Mouse (Mus musculus) heart, postnatal 0 days (tissue): ENCODE data around the gene Lca5l. TPM values are rescaled to one million over a fixed set of nuclear protein-coding genes. Genes with fewer than 3 reads are reported as not detected.
"Not testable (repeated sequence)": the region's sequence is repeated elsewhere in the genome, so short reads cannot be mapped to it uniquely, and the experiment has no call there.

Experiments
- ATAC-seq: fragments of 200-750 bp; cut with Nextera tagmentation; 2 replicates; pipeline ENCODE4 v1.8.0; 2017; ENCODE audit warnings: low read depth, moderate number of reproducible peaks, moderate library complexity; ENCODE audit not compliant: insufficient read depth
- DNase-seq: peaks from one replicate; pipeline ENCODE4 v3.0.0-alpha.2; 2016; ENCODE audit warnings: low spot score
- H3K27ac ChIP-seq: fragments of 300-500 bp; sonication (generic); 2 replicates; pipeline ENCODE4 v1.5.1; 2014; ENCODE audit warnings: low read depth, mild to moderate bottlenecking
- H3K27me3 ChIP-seq: fragments of 300-500 bp; sonication (generic); 2 replicates; pipeline ENCODE4 v1.6.1; 2014; ENCODE audit warnings: low read length, mixed read lengths; ENCODE audit not compliant: control insufficient read depth, insufficient read depth
- H3K36me3 ChIP-seq: fragments of 300-500 bp; sonication (generic); replicated peaks from 2 replicates; pipeline ENCODE4 v1.6.1; 2014; ENCODE audit warnings: low read length, mixed read lengths; ENCODE audit not compliant: control insufficient read depth, insufficient read depth
- H3K4me1 ChIP-seq: fragments of 300-500 bp; sonication (generic); 2 replicates; pipeline ENCODE4 v1.6.1; 2014; ENCODE audit warnings: antibody characterized with exemption; ENCODE audit not compliant: control insufficient read depth, insufficient read depth
- H3K4me2 ChIP-seq: fragments of 300-500 bp; sonication (generic); 2 replicates; pipeline ENCODE4 v1.6.1; 2014; ENCODE audit warnings: low read depth, mild to moderate bottlenecking, low read length, moderate library complexity
- H3K4me3 ChIP-seq: fragments of 300-500 bp; sonication (generic); 2 replicates; pipeline ENCODE4 v1.5.1; 2014; ENCODE audit warnings: low read depth, low read length
- H3K9ac ChIP-seq: fragments of 300-500 bp; sonication (generic); replicated peaks from 2 replicates; pipeline ENCODE4 v1.6.1; 2014; ENCODE audit warnings: low read depth, low read length, mixed read lengths
- H3K9me3 ChIP-seq: fragments of 300-500 bp; sonication (generic); replicated peaks from 2 replicates; pipeline ENCODE4 v1.6.1; 2016; ENCODE audit warnings: low read length; ENCODE audit not compliant: control insufficient read depth
- CTCF ChIP-seq: IDR thresholded peaks from 2 replicates; pipeline ENCODE4 v1.5.1; 2016; ENCODE audit warnings: antibody characterized with exemption, control low read depth, low read depth
- EP300 ChIP-seq: IDR thresholded peaks from 2 replicates; pipeline ENCODE4 v1.6.1; 2016; ENCODE audit warnings: antibody characterized with exemption, low read depth
- WGBS: fragments of 180-500 bp; shearing (Covaris S2); extraction: QIAGEN DNeasy Blood & Tissue Kit; methylation state at CpG from one replicate; pipeline ENCODE4 v1.1.7; 2014; 5-methylcytosine and 5-hydroxymethylcytosine counted together
- polyA plus RNA-seq: library from polyadenylated mRNA; unstranded; fragments of >200 nt; fragmentation: Nextera tagmentation; extraction: Ambion mirVana; gene quantifications from 2 replicates; pipeline ENCODE4 v1.2.1, GENCODE M21; 2015
- total RNA-seq: library from RNA; depleted of rRNA; stranded (reverse); fragments of >200 nt; gene quantifications from 2 replicates; pipeline ENCODE4 v1.2.3, GENCODE M21; 2014; ENCODE audit warnings: low replicate concordance

The Lca5l gene
- total and polyA plus RNA-seq, 2 experiments from 2014 or later, result 1.5 to 2.3 TPM

- Histone ChIP-seq H3K9me3 (no peaks in the 10 kb centered on the region), H3K4me2 (no peak overlapping the region), H3K4me3 (no peak overlapping the region), H3K9ac (no peak overlapping the region), H3K27me3 (no peaks in the 10 kb centered on the region), H3K36me3 (peaks cover 11% of the 10 kb centered on the region; the same call in 1 of the 2 replicates), H3K4me1 (peaks cover 10% of the 10 kb centered on the region; the same call in 1 of the 2 replicates), H3K27ac (no peak overlapping the region)
- no peak for DNase-seq
- TF ChIP-seq EP300 (no peak), CTCF (no peak)
- WGBS, result 30% methylated on average over 4 of the region's 4 CpGs
- ATAC-seq, result no peak
Observed at GRCm38 (mm10) chr16:96150995-96151394, 41.1 kb downstream of the Lca5l start.

- peaks cover 6% of the 10 kb centered on the region; the same call in 1 of the 2 replicates for H3K36me3 ChIP-seq
- TF ChIP-seq CTCF, result no peak
- no peak for TF ChIP-seq EP300
- H3K4me3 ChIP-seq, result no peak overlapping the region
- no peak overlapping the region for H3K9ac ChIP-seq
- DNase-seq, result peak; percentile 22
- WGBS, result 24% methylated on average over 9 of the region's 9 CpGs
- H3K27ac ChIP-seq, result peak overlapping the region; percentile 62; the same call in 1 of the 2 replicates
- no peaks in the 10 kb centered on the region for H3K9me3 ChIP-seq
- H3K4me1 ChIP-seq, result peaks cover 15% of the 10 kb centered on the region; the same call in 1 of the 2 replicates
- H3K4me2 ChIP-seq, result no peak overlapping the region
- ATAC-seq, result no peak
- no peaks in the 10 kb centered on the region for H3K27me3 ChIP-seq
Observed at GRCm38 (mm10) chr16:96149311-96149710, 42.8 kb downstream of the Lca5l start.

- ATAC-seq, result no peak
- Histone ChIP-seq H3K4me2 (no peak overlapping the region), H3K4me3 (no peak overlapping the region), H3K27ac (peak overlapping the region; percentile 62), H3K27me3 (no peaks in the 10 kb centered on the region), H3K4me1 (peaks cover 15% of the 10 kb centered on the region; the same call in 1 of the 2 replicates), H3K9ac (no peak overlapping the region), H3K9me3 (no peaks in the 10 kb centered on the region), H3K36me3 (0 out of 2 replicates have a peak, but pooled peaks cover 6% of the 10 kb centered on the region)
- DNase-seq, result no peak
- 28% methylated on average over 6 of the region's 6 CpGs for WGBS
- TF ChIP-seq CTCF, result no peak
- TF ChIP-seq EP300, result no peak
Observed at GRCm38 (mm10) chr16:96148834-96149233, 43.2 kb downstream of the Lca5l start.

DNA sequence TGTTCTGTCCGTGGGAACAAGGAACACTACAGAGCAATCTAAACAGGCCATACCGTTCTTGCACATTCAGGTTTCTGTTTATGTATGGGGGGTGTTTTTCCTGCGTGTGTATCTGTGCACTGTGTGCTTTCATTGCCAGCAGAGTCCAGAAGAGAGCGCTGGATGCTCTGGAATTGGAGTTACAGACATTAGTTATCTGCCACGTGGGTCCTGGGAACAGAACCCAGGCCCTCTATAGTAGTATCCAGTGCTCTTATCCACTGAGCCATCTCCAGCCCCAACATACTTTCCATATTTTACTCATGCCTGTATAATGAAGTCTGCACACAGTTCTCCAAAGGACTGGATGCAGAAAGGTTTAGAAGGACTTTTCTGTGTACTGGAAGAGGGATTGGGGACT, 46.3 kb downstream of the Lca5l start:
- Histone ChIP-seq H3K4me3 (peak overlapping the region; percentile 67), H3K36me3 (no peaks in the 10 kb centered on the region), H3K27ac (no peak overlapping the region), H3K9ac (peak overlapping the region; percentile 61), H3K4me1 (peaks cover 15% of the 10 kb centered on the region; the same call in 1 of the 2 replicates), H3K9me3 (no peaks in the 10 kb centered on the region), H3K27me3 (no peaks in the 10 kb centered on the region), H3K4me2 (peak overlapping the region; percentile 94)
- TF ChIP-seq CTCF (no peak), EP300 (no peak)
- under 1% methylated on average over 5 of the region's 5 CpGs for WGBS
- no peak for ATAC-seq
- no peak for DNase-seq

- DNase-seq (peak; percentile 99), ATAC-seq (peak; percentile 99)
- peak within 1 kb of the TSS; percentile 67 for H3K4me3 ChIP-seq
- WGBS, result under 1% methylated on average over 67 of the region's 68 CpGs
- no peaks in the 10 kb centered on the region for H3K36me3 ChIP-seq
- TF ChIP-seq EP300 (no peak), CTCF (peak; percentile 97)
- peak within 1 kb of the TSS; percentile 61 for H3K9ac ChIP-seq
- H3K4me2 ChIP-seq, result peak within 1 kb of the TSS; percentile 94
- no peaks in the 10 kb centered on the region for H3K9me3 ChIP-seq
- H3K4me1 ChIP-seq, result peaks cover 15% of the 10 kb centered on the region; the same call in 1 of the 2 replicates
- H3K27me3 ChIP-seq, result no peaks in the 10 kb centered on the region
- peak within 1 kb of the TSS; percentile 2; the same call in 1 of the 2 replicates for H3K27ac ChIP-seq
Observed at GRCm38 (mm10) chr16:96145110-96145800, 46.8 kb downstream of the Lca5l start, which contains the start of gene Wrb. Gene Wrb, plus strand, starts transcription at chr16:96145407.

- WGBS, result 26% methylated on average over 6 of the region's 6 CpGs
- not testable (repeated sequence) for H3K27me3 ChIP-seq, H3K36me3 ChIP-seq, H3K27ac ChIP-seq, H3K9ac ChIP-seq, DNase-seq, H3K9me3 ChIP-seq
- peaks cover 15% of the 10 kb centered on the region; the same call in 1 of the 2 replicates for H3K4me1 ChIP-seq
- peak overlapping the region; percentile 67; the same call in 1 of the 2 replicates for H3K4me3 ChIP-seq
- peak overlapping the region; percentile 28; the same call in 1 of the 2 replicates for H3K4me2 ChIP-seq
- peak; percentile 20 for ATAC-seq
Observed at GRCm38 (mm10) chr16:96144748-96145109, 47.3 kb downstream of the Lca5l start.
